Mouse (Mus musculus) cortical plate, adult 2 months (tissue): ENCODE measurements around the gene Sirpa. TPM values are rescaled to one million over a fixed set of nuclear protein-coding genes. Genes with fewer than 3 reads are reported as not detected.

Source experiments
- H3K27ac ChIP-seq: fragments of 200-500 bp; 2 replicates; pipeline ENCODE4 v1.5.1; 2012; ENCODE audit warnings: low read length, control low read depth, inconsistent platforms; ENCODE audit not compliant: insufficient read depth
- H3K4me1 ChIP-seq: fragments of 200-500 bp; 2 replicates; pipeline ENCODE4 v1.6.1; 2011; ENCODE audit warnings: low read length; ENCODE audit not compliant: control insufficient read depth, insufficient read depth
- H3K4me3 ChIP-seq: fragments of 200-500 bp; 2 replicates; pipeline ENCODE4 v1.5.1; 2011; ENCODE audit warnings: mild to moderate bottlenecking, low read length, control low read depth; ENCODE audit not compliant: insufficient read depth
- CTCF ChIP-seq: fragments of 200-500 bp; IDR thresholded peaks from 2 replicates; pipeline ENCODE4 v1.5.1; 2011; ENCODE audit warnings: mild to moderate bottlenecking, control low read depth, low read length; ENCODE audit not compliant: insufficient read depth; ENCODE audit errors: extremely low read depth
- POLR2A ChIP-seq: fragments of 200-500 bp; IDR thresholded peaks from 2 replicates; pipeline ENCODE4 v1.6.1; 2011; ENCODE audit warnings: mild to moderate bottlenecking, low read length, control low read depth; ENCODE audit not compliant: insufficient read depth; ENCODE audit errors: extremely low read depth
- polyA plus RNA-seq: library from polyadenylated mRNA; depleted of rRNA; stranded (reverse); fragments of >200 nt; gene quantifications from 2 replicates; pipeline ENCODE4 v1.2.3, GENCODE M21; 2012; rRNA removed

Gene Sirpa
- 314 and 333 TPM in 2 replicates for polyA plus RNA-seq

DNA sequence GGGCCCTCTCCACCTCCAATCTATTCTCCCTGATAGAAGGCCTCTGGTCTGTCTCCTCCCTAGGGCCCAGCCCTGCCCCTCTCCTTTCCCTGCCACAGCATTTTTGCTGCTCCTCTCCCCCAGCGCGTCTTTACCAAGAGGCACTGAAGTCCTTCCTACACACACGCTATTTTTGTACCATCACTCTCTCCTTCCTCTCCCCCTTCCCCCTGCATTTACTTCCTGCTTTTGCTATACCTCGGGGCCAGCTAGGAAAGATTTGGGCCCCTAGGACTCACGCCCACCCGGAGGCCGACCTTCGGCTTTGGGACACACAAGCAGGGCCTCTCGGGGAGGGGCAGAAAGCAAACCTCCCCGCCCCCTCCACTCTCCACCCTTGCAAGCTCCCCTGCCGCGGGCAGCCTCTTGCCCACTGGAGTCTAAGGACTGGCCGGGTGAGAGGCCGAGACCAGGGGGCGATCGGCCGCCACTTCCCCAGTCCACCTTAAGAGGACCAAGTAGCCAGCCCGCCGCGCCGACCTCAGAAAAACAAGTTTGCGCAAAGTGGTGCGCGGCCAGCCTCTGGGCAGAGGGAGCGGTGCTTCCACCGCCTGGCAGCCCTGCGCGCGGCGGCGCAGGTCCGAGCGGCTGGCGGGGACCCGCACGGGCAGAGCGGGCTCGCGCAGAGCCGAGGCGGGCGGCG lies at the start of gene Sirpa:
TSS of gene Sirpa (plus strand) at position 377 of the 682 bp plus-strand sequence.
- Histone ChIP-seq H3K27ac (peak within 1 kb of the TSS; percentile 99), H3K4me3 (peak within 1 kb of the TSS; percentile 98), H3K4me1 (peaks cover 10% of the 10 kb centered on the region)
- no peak for TF ChIP-seq CTCF
- TF ChIP-seq POLR2A = peak; percentile 75

DNA sequence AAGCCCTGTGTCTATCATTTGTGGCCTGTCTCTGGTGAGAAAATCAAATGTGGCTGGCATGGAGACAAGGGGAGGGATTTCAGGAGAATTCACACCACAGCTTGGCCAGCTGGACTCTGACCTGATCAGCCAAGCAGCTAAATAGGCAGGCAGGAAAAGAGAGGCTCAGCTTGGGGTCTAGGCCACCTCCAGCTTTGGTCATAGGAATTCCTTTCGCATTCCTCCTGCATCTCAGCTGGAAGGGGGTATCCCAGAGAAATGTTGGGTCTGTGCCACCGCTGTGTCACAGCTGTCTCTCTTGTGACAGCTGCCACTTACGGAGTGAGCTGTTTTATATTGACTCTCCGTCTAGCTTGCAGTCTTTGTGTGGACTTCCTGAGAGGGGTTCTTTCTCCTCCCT lies 48.2 kb upstream of the Sirpa start:
- Histone ChIP-seq H3K27ac (no peak overlapping the region), H3K4me3 (no peak overlapping the region), H3K4me1 (peaks cover 4% of the 10 kb centered on the region)
- TF ChIP-seq POLR2A (no peak), CTCF (no peak)

DNA sequence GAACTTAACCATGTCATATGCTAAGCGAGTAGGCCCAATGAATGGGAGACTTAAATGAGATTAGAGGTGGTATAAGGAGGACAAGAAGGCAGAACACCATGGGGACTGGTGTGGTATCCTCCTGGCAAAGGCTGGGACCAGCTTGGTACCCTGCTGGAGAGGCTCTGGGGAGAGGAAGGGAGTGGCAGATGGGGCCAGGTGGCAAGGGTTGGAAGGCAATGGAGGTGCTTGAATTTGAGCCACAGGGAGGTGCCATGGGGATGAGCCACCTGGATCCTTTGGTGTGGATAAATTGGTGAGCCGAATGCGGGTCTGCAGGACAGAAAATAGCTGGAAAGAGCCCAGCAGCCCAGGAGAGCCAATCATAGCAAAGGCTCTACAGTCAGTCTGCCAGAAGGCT lies 47.7 kb upstream of the Sirpa start:
- peaks cover 4% of the 10 kb centered on the region for H3K4me1 ChIP-seq
- H3K4me3 ChIP-seq = no peak overlapping the region
- no peak overlapping the region for H3K27ac ChIP-seq
- TF ChIP-seq CTCF (no peak), POLR2A (no peak)

DNA sequence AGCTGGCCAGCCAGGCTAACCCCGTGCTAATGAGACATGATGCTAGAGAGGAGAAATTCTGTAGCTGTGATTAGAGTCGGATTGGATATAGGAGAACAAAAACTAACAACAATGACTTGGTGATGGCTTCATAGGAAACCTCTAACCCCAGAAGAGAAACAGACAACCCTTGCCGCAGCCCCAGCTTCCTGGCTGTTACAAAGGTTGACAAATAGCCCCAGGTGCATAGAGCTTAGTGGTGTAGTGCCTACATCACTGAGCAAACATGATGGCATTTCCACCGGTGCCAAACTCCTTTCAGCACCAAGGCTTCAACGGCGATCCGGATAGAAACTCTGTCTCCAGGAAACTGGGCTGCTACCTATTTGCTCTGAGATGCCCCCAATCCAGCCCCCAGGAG lies 47.0 kb upstream of the Sirpa start:
- TF ChIP-seq POLR2A (no peak), CTCF (no peak)
- H3K4me3 ChIP-seq = no peak overlapping the region
- H3K4me1 ChIP-seq = peaks cover 2% of the 10 kb centered on the region; the same call in 1 of the 2 replicates
- no peak overlapping the region for H3K27ac ChIP-seq

DNA sequence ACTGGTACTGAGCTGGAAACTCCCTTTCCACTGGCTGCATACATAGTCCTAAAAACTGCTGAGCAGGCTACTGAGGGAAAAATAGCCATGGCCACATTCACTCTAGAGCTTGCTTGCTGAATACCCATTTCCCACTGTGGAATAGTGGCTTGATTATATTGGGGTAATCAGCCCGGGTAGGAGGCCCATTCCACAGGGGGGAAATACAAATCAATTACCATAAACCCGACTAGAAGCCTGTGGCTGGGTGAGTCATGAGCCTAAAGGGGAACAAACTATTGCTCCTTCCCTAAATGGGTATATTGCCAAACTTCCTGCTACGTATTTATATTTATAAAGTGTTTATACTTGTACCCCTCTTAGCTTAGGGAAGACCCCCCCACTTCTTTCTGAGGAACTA lies 45.9 kb upstream of the Sirpa start:
- TF ChIP-seq CTCF (no peak), POLR2A (no peak)
- H3K4me3 ChIP-seq = no peak overlapping the region
- peaks cover 2% of the 10 kb centered on the region; the same call in 1 of the 2 replicates for H3K4me1 ChIP-seq
- H3K27ac ChIP-seq = no peak overlapping the region

DNA sequence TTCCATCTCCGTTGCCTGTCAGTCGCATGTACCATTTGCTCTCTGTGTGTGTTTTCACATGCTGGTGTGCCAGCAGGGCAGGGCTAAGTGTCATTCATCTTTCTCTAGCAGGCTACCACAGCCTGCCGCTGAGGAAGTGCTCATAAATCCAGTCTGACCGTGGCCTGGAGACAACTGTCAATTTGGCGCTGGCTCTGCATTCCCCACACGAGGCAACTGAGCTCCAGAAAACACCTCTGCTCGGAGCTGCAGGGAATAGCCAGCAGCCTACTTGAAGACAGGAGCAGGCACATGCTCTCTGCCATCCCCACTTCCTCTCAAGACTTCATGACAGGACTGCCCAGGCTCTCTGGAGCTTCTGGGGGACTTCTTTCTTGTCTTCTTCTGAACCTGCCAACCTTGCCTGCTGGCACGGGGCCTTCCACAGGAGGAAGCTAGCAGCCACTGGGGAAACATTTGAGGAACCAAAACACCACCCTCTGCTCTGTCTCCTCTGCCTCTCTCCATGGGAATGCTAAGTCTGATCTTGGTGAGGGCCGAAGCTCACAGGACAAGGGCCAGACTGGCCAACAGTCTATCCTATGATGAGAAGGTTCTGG lies 43.0 kb upstream of the Sirpa start:
- Histone ChIP-seq H3K4me3 (no peak overlapping the region), H3K4me1 (peaks cover 2% of the 10 kb centered on the region; the same call in 1 of the 2 replicates), H3K27ac (no peak overlapping the region)
- TF ChIP-seq POLR2A (no peak), CTCF (no peak)

DNA sequence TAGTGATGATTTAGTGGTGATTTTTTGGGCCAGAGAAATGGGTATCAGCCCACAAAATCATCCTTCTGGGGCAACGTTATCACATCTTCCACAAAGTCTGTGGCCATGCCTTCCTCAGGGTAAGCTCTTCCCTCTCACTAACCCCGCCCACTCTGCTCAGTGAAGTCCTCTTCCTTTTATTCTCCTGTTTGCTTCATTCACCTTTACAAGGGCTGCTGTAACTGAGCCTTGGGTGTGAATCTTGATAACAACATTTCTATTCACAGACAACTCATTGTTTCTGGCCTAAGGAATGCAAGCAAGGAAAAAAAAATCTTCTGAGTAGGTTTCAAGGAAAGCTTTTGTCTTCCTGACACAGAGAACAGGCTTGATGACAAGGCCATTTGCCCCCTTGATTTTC lies 41.9 kb upstream of the Sirpa start:
- TF ChIP-seq POLR2A (no peak), CTCF (no peak)
- Histone ChIP-seq H3K4me3 (no peak overlapping the region), H3K27ac (no peak overlapping the region), H3K4me1 (peaks cover 2% of the 10 kb centered on the region; the same call in 1 of the 2 replicates)

DNA sequence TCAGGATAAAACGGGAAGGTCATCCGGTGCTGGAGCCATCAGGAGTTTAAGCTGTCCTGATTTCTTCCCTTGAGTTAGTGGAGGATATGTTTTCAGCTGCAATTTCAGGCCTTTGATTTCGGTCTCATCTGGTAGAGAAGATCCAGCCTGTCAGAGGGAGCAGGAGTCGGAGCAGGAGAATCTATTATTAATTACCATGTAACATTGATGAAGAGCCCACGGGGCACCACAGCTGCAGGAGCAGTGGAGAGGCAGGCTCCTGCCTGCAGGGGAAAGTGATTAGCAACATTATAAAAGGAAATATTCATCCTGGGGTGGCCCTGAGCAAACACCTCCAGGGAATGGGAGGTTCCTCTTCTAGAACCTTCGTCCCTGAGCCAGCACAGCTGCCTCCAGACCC lies 36.6 kb upstream of the Sirpa start:
- Histone ChIP-seq H3K27ac (no peak overlapping the region), H3K4me1 (peaks cover 6% of the 10 kb centered on the region; the same call in 1 of the 2 replicates), H3K4me3 (no peak overlapping the region)
- TF ChIP-seq POLR2A (no peak), CTCF (no peak)

DNA sequence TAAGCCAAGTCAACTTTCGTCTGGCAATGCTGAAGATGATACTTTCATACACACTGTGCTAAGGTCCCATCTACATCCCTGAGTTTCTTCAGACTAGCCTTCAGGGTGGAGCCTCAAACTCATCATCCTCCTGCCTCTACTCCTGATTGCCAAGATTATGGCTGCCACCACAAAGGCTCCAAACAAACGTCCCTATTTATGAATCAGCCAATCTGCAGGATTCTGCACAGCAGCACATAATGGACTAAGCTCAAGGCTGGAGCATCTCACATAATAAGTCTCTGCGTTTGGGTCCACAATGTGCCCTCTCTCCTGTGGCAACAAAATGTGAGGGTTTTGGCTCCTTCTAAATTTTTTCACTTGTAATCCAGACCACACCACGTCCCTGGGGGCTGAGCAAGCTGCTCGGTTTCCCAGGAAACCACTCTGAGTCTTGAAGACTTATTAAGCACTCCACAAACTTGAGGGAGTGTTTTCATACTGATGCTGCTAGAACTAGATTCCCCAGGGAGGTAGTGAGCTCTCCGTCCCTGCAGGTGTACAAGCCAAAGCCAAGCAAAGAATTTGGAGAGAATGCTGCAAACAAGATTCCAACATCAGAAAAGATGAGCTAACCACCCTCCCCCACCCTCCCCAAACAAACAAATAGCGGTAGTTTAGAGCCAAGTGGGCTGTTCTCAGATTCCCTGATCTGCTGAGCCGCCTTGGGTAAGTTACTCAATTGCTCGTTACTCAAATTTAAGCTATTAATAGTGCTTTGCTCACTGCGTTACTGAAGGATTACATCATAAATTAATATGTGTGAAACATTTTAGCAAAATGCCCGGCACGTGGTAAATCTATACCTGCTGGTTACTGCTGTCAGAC lies 34.4 kb upstream of the Sirpa start:
- no peak overlapping the region for H3K27ac ChIP-seq
- TF ChIP-seq CTCF (no peak), POLR2A (no peak)

DNA sequence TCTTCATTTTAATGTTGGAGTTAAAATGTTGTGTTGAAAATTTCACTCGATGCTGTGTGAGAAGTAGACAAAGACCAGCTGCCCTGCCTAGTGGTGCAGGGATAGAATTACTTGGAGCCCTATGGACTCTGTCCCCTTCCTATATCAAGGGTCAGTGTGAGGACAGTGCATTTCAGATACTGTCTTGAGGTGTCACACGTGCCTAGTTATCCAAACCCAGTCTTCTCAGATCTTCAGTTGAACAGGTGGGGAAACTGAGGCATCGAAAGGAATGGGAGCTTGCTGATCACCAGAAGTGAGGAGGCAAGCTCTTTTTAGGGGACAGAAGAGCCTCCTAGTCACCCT lies 33.8 kb upstream of the Sirpa start:
- H3K27ac ChIP-seq = no peak overlapping the region
- no peak overlapping the region for H3K4me3 ChIP-seq
- TF ChIP-seq CTCF (no peak), POLR2A (no peak)
- peaks cover 15% of the 10 kb centered on the region for H3K4me1 ChIP-seq

More for the DNA sequence above, 34.4 kb upstream of the Sirpa start:
- Histone ChIP-seq H3K4me1 (peaks cover 11% of the 10 kb centered on the region), H3K4me3 (no peak overlapping the region)
